Mouse (Mus musculus): Measurements from ENCODE around the gene Map4.
A peak's percentile ranks its signal among the peaks of the same experiment; 100 is the strongest.
"Not testable (repeated sequence)": the region's sequence is repeated elsewhere in the genome, so short reads cannot be mapped to it uniquely, and the experiment has no call there.

Map4 gene

DNA sequence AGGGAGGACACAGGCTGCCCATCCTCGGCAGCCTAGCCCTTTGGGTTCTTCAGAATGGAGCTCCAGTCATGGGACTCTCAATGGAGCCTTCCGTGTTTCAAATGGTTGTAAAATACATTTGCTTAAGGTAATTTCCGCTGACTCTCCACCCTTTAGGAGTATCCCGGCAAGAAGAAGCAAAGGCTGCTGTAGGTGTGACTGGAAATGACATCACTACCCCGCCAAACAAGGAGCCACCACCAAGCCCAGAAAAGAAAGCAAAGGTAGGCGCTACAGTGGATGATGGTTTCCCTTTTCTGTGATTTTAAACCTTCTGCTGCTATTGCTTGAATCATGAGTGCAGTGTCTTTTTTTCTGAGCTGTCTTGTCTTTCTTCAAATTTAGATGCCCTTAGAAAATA is 131.6 kb downstream of the Map4 start:
- no peak for DNase-seq (ENCODE audit: low spot score in 2 of 2)

DNA sequence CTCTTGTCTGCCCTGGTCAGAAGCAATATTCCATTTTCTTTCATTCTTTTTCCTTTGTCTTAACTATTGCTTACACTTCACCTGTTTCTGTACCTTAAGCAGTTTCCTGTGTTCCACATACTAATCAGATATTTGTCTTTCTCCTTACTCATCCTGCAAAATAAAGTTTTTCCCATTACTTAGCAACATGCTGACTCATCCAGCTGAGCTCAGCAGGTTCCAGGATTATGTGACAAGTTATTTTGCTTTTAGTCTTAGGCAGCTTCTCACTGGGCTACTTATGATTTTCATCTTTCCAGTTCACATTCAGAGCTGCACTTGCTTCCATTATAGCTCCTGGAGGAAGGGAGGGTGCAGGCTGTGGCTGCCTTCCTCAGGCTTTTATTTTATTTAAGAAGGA is 133.4 kb downstream of the Map4 start:
- no peak for DNase-seq (ENCODE audit: low spot score in 2 of 2)

DNA sequence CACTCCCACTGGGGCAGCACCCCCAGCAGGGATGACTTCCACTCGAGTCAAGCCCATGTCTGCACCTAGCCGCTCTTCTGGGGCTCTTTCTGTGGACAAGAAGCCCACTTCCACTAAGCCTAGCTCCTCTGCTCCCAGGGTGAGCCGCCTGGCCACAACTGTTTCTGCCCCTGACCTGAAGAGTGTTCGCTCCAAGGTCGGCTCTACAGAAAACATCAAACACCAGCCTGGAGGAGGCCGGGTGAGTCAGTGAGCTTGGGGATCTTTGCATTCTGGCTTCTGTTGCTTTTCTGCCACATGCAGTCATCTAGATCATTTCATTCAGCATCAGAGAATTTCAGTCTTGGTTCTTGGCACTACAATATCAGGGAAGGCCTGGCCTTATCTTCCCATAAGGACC is 137.5 kb downstream of the Map4 start:
- DNase-seq (ENCODE audit: low spot score in 2 of 2): no peak

DNA sequence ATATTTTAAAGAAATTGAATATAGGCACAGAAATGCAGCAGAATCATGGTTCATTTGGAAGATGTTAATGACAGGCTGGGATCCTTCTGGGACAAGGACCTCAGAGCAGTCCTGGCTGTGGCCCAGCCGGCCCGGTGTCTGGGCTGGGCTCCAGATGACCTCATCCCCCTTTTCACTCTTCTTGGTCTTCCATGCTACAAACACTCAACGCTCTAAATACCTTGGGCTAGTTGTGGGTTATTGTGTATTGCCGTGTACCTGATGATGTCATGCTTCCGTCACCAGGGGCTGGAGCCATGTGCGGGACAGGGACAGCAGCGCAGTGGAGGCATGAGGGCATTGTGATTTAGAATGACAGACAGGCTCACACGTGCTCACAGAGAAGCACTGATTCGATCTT is 139.1 kb downstream of the Map4 start:
- DNase-seq (ENCODE audit: low spot score in 2 of 2): no peak

DNA sequence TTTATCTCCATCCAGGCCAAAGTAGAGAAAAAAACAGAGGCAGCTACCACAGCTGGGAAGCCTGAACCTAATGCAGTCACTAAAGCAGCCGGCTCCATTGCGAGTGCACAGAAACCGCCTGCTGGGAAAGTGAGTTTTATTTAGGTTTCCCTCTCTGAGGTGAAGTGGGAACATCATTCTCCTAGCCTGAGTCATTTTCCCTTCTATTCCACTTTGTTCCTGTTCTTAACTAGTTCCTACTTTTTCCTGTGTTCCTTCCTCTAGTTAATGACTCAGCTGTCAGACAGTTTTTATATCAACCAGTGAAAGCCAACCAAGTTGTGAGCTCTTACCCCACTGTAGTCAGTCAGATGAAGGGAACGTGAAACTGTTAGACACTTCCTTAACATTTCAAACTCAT is 139.8 kb downstream of the Map4 start:
- no peak for DNase-seq (ENCODE audit: low spot score in 2 of 2)

DNA sequence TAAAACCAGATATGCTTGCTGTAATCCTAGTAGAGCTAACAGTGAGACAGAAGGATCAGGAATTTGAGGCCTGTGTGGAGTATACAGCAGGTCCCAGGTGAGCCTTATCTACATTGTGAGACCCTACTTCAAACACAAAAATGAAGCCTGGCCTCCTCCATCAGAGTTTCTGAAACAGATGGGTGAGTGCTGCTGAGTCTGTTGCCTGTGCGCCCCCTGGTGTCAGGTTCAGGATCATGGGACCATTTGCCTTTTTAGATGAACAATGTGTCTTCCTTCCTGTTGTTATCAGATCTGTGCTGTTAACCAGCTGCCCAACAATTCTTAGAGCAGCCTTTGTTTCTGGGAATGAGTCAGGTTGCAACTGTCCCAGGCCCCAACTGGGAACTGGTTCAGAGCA is 140.6 kb downstream of the Map4 start:
- DNase-seq (ENCODE audit: low spot score in 2 of 2): peak; percentile 55 to 76

DNA sequence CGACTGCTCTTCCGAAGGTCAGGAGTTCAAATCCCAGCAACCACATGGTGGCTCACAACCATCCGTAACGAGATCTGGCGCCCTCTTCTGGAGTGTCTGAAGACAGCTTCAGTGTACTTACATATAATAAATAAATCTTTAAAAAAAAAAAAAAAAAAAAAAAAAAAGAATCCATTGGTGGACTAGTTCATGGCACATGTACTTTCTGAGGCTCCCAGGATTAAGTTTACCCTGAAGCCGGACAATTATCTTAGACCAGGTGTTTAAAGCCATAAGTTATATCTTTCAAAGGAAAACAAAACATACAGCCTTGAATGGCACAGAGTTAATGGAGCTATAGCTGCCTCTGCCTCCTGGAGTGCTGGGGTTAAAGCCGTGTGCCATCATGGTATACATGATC is 145.2 kb downstream of the Map4 start:
- not testable (repeated sequence) for DNase-seq (ENCODE audit: low spot score in 2 of 2)

DNA sequence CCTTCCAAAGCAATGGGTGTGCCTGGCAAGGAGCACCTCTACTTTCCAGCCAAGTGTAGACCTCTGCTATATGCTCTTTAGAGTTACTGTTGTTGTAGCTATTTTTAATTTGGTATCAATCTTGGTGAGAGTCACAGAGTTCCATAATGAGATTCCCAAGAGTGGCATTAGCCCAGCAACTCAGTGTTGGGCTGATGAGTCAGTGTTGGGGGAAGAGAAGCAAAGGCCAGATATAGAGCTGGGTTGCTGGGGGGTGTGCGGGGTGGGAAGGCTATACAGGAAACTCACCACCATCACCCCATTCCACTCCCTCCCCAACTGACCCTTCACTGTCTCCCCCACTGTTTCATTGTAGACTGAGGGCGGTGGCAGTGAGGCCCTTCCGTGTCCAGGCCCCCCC is 149.8 kb downstream of the Map4 start:
- DNase-seq (ENCODE audit: low spot score in 2 of 2): no peak

DNA sequence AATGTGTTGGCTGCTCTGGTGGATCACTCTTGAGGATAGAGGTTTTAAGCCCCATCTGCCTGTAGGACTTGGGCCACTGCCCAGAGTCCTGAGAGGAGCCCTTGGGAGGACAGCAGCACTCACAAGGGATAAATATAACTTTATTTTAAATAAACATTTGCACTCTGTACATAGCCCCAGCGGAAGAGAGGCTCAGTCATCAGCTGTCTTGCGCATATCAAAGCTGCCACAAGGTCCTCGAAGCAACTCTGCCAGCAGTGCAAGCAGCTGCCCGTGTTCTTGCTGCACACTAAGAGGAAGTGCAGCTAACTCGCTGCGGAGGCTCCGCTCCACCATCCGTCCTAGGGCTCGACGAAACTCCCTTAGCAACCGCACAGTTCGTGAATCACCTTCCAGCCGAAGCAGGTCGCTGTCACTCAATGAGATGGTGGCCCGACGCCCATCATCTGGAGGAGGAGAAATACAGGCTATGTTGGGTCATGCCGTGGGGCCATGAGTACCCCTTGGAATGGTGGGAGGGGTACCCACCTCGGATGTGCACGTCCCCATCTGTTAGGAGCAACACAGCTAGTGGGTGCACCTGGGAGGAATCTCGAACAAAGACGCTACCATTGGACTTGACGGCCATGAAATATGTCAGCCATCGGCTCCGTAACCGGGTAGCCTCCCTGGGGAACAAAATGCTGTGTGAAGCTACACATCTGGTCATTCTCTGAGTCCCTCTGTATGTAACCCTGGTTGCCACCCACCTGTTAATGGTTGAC is 153.1 kb downstream of the Map4 start:
- no peak for DNase-seq (ENCODE audit: low spot score in 2 of 2)

DNA sequence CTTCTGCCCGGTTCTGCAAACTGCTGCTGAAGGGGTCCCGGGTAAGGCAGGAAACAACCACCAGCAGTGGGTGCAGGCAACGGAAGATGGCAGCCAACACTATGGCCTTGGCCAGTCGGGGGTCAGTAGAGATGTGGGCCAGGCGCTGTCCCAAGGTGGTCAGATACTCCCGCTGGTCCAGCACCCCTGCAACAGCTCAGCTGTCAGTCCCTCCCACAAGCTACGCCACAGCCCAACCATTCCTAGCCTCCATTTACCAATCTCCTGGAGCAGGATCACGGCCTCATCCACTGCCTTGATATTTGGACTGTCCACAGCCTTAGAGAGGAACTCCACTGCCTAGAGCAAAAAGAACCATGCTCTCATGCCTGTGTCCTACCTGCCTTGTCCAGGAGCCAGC is 154.4 kb downstream of the Map4 start:
- no peak for DNase-seq (ENCODE audit: low spot score in 2 of 2)

DNA sequence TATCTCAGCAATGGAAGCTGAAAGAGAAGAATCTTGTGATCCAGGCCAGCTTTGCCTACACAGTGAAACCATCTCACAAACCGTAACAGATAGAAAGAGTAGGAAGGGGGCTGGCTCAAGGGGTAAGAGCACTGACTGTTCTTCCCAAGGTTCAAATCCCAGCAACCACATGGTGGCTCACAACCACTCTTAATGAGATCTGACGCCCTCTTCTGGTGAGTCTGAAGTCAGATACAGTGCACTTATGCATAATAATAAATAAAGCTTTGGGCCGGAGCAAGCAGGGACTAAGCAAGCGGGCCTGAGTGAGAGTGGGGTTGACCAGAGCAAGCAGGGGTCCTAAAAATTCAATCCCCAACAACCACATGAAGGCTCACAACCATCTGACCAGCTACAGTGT is 162.0 kb downstream of the Map4 start:
- no peak for DNase-seq (ENCODE audit: low spot score in 2 of 2)

DNA sequence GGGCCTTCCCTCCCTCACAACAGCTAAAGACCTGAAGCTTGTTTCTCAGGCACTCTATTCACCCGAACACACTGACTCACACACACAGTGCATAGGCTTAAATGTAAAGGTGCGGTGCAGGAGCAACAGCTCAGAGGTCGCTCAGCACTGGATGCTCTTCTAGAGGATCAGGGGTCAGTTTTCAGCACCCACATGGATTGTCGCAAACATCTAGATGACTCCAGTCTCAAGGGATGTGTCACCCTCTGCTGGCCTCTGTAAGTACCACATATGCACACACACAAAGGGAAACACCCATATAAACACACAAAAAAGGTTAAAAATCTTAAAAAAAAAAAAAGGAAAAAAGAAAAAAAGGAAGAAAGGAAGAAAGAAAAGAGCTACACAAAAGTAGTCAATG is 163.5 kb downstream of the Map4 start:
- no peak for DNase-seq (ENCODE audit: low spot score in 2 of 2)

DNA sequence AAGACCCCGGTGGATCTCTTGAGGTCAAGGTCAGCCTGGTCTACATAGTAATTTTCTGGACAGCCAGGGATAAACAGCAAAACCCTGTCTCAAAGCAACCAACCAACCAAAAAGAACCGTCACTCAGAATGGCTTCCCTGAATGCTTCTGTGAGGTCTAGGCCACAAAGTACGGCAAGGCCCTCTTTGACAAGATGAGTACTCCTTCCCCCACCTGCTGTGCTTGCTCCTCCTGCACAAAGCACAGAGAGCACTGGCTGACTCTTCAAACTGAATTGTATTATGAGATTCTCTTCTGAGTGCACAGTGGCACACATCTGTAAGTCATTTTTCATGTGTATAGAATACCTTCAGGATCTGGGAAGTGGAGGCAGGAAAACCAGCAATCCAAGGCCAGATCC is 166.5 kb downstream of the Map4 start:
- no peak for DNase-seq (ENCODE audit: low spot score in 2 of 2)

DNA sequence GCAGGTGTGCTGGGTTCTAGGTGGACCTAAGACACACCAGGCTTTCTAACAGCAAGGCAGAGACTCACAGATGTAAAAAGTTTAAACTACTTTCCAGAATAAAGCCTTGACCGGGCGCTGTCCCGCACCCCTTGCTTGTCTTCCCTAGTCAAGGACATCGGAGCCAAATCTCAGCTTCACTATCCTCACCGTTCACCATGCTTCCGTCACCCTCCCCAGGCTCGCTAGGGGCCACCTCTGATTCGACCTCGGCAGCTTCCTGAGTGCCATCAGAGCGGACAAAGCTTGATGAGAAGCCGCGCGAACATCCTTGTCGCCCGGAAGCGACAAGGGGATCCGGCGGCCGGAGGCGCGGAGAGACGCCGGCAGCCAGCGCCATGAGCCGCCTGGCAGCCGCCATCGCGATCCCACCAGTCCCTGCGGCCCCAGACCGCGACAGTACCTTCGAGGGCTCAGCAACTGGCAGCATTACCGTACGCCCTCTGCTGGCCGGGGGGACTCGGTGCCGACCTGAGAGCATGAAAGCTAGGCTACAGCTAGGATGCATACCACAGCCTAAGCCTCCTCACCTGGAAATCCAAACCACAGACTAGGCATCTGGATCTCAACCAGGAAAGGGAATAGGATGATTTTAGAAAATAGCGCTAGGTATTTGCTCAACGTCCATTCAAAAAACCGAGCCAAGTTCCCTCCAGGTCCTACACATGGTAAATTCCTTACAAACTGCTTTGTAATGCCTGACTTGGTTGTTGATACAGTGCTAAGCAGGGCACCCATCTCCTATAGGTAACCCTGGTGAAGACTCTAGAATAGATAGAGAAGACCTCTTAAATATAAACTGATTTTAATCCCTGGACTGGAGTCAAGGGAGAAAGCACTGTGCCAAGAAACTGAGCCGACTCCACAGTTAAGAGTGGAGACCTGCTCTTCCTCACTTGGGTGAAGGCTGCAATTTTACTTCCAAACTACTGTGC is 169.7 kb downstream of the Map4 start:
- DNase-seq (ENCODE audit: low spot score in 2 of 2): peak; percentile 85 to 93

DNA sequence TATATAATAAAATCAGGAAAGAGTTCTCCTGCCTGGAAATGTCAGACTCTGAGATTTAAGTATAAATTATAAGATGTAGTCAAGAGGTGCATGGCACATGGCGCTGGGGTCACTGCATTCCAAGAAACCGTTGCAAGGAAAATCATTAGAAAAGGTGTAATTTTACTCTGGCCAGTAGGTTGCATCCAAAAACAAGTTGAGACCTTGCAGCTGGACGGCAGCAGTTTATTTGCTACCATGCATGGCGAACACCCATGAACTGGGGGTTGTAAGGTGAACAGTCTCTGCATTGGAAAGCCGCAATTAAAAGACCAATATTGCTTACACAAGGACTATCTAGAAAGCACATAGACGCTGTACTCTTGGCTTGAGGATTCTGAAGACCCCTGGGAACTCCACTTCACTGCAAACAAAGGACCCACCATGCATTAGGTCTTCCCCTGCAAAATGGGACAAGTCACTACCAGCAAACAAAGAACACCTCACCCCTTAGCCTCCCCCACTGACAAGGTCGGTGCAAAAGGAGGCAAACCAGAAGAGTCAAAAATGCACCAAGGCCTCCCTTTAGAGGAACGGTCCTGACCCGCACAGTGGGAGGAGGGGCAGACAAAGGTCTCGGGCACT is 185.2 kb downstream of the Map4 start:
- DNase-seq (ENCODE audit: low spot score in 2 of 2): no peak

DNA sequence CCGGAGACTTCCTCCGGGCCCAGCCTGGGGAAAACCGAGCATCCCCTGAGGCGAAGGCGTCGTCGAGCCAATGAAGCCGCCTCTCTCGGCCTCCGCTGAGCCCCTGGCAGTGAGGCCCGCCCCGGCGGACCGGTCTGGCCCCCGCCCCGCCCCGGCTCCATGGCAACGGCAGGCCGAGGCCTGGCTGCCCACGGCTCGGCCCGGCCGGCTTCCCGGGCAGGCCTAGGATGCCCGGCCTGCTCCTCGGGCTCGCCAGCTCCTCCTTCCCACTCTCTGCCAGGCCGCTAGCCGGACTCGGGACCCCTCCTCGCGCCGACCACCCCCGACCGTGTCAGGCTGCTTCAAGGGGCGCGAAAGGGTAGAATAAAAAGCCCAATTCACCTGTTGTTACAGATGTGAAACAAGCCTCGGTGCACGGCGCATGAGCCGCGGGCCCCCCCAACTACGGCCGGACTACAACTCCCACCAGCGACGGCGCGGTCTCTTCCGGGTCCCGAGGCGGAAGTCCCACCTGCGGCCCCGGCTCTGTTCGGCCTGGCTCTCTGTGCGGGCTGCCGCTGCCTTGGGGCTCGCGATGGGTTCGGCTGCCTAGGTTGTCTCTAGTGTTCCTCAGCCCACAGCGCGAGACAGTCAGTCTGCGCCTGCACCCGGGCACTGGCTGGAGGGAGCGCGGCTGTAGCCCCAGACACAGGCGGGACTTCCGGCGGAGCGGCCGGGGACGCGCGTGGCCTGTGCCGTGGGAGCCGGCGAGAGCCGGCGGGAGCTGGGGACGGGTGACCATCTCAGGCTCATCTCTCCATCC is 185.9 kb downstream of the Map4 start, which contains the start of gene Smarcc1:
Gene Smarcc1 (plus strand): TSS at position 732 of the 802 bp plus-strand sequence.
- peak; percentile 85 to 89 for DNase-seq (ENCODE audit: low spot score in 2 of 2)

DNA sequence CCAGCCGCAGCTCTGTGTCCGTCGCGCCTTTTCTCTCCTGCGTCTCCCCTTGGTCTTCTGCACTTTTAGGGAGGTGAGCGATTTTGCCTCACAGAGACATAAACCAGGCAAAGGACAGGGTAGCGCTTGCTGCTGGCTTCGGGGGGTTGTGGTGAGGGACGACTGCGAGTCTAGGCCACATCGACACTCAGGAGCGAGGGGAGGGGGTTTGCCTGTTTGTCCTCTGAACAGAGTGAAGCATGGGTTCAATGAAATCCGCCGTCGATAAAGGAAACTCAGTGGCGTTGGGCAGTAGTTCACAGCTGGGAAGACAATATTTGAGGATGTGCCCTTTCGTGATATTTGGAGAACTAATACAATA is 186.5 kb downstream of the Map4 start, which contains the start of gene Dhx30:
Gene Dhx30 (minus strand): TSS at position 52 of the 361 bp plus-strand sequence.
- no peak for DNase-seq (ENCODE audit: low spot score in 2 of 2)

DNA sequence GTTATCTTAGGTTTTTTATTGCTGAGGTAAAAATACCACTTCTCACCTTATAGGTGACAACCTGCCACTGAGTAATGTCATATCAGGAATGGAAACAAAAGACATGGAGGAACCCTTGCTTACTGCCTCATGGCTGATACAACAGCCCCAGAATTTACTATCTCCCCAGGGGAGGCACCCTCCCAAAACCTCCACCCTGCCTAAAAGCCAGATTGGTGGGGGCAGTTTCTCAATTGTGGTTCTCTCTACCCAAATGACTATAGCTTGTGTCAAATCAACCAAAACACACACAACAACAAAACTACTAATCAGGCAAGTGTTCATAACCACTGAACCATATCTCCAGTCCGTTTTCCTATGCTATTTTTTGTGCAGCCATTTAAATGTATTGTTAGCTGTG is 187.0 kb downstream of the Map4 start:
- no peak for DNase-seq (ENCODE audit: low spot score in 2 of 2)

DNA sequence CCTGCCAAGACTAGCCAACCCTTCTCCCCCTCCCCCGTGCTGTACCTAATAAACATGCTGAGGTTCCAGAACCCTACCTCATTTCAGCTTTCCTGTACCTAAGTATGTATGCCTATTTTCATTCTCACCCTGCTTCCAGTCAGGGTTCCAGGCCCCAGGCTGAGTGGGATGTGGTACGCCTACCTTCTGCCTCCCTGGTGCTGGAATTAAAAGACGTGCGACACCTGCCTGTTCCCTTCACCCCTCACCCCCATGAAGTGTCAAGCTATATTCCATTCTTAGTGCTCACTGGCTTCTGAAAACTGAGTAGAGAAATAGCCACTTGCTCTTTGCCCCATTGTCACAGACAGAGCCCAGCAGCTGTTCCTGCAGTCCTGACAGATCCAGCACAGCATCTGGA is 190.2 kb downstream of the Map4 start:
- DNase-seq (ENCODE audit: low spot score in 2 of 2): no peak

DNA sequence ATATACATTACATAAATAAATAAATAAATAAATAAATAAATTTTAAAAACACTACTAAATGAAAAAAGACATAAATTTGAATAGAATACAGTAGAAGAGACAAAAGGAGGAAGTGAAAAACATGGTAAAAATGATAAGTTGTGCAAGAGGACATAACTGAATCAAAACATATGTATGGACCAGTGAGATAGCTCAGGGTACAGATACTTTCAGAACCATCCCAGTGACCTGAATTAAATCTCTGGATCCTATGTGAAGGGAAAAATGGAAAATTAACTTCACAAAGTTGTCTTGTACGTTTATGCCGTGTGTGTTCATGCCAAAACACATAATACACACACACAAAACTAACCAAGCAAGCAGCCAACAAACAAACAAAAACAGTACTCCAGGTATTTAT is 192.1 kb downstream of the Map4 start:
- DNase-seq (ENCODE audit: low spot score in 2 of 2): no peak

DNA sequence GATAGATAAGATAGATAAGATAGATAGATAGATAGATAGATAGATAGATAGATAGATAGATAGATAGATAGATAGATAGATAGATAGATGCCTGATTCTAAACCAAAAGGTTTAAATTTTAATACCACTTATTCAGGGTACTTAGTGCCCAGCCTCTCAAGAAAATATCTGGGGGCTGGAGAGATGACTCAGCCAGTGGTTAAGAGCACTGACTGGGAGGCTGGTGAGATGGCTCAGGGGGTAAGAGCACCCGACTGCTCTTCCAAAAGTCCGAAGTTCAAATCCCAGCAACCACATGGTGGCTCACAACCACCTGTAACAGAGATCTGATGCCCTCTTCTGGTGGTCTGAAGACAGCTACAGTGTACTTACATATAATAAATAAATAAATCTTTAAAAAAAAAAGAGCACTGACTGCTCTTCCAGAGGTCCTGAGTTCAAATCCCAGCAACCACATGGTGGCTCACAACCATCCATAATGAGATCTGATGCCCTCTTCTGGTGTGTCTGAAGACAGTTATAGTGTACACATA is 192.8 kb downstream of the Map4 start:
- DNase-seq (ENCODE audit: low spot score in 2 of 2): not testable (repeated sequence)
